Mouse (Mus musculus) central nervous system, embryonic 14 days (tissue): ENCODE data around the gene Serpina3n. TPM values are rescaled to one million over a fixed set of nuclear protein-coding genes. Genes with fewer than 3 reads are reported as not detected.

Source experiments
- polyA plus RNA-seq: library from polyadenylated mRNA; depleted of rRNA; stranded (reverse); fragments of >200 nt; gene quantifications from 2 replicates; pipeline ENCODE4 v1.2.3, GENCODE M21; 2012; rRNA removed

The Serpina3n gene
- polyA plus RNA-seq: 0.44 and 1.6 TPM in 2 replicates

GRCm38 (mm10) chr12:104406454-104406885, at the start of gene Serpina3n:
Gene Serpina3n, plus strand, starts transcription at chr12:104406729.

Other genes starting within 250 kb of the Serpina3n start
- gene Serpina3f, start 192.2 kb upstream of the Serpina3n start, polyA plus RNA-seq: 0.22 and 0.59 TPM in 2 replicates
- 0.92 and 4.2 TPM in 2 replicates for gene Serpina3g, start 170.5 kb upstream of the Serpina3n start, polyA plus RNA-seq
- 0.09 and 0.11 TPM in 2 replicates for gene Serpina3i, start 143.6 kb upstream of the Serpina3n start, polyA plus RNA-seq
- gene Serpina3j, start 92.2 kb upstream of the Serpina3n start, polyA plus RNA-seq: not detected in 2 replicates
- not detected in 2 replicates for gene Serpina3k, start 68.2 kb upstream of the Serpina3n start, polyA plus RNA-seq
- gene Serpina3m, start 68.2 kb upstream of the Serpina3n start, polyA plus RNA-seq: not detected in 2 replicates
- 0.79 and 4.2 TPM in 2 replicates for gene Gsc, start 66.6 kb downstream of the Serpina3n start, polyA plus RNA-seq